Mouse (Mus musculus): ENCODE results near the gene Gm45785. TPM values are rescaled to one million over a fixed set of nuclear protein-coding genes. Genes with fewer than 3 reads are reported as not detected.

Gm45785 gene
- total RNA-seq (2023) = not detected in 4 replicates

GRCm38 (mm10) chr7:140855860-140856784 is at the start of gene Gm45785:
TSS of gene Gm45785 (minus strand) at chr7:140856331.

GRCm38 (mm10) chr7:140900220-140900619 is 44.1 kb upstream of the Gm45785 start, which contains the start of gene Cox8b:
TSS of gene Cox8b (minus strand) at chr7:140900446.

GRCm38 (mm10) chr7:140881696-140882468 is 25.8 kb upstream of the Gm45785 start, which contains the start of the genes Psmd13 and Sirt3:
TSS of gene Psmd13 (plus strand) at chr7:140881968.
TSS of gene Sirt3 (minus strand) at chr7:140882309.

GRCm38 (mm10) chr7:140857550-140858505 is 1.7 kb upstream of the Gm45785 start, which contains the start of gene Bet1l:
TSS of gene Bet1l (minus strand) at chr7:140857577.

GRCm38 (mm10) chr7:140856785-140857549 is 836 bp upstream of the Gm45785 start, which contains the start of gene Ric8a:
TSS of gene Ric8a (plus strand) at chr7:140856957.

GRCm38 (mm10) chr7:140847755-140848580 is 8.2 kb downstream of the Gm45785 start, which contains the start of gene Odf3:
TSS of gene Odf3 (plus strand) at chr7:140847805.

GRCm38 (mm10) chr7:140844905-140845665 is 11.0 kb downstream of the Gm45785 start, which contains the start of gene Scgb1c1:
TSS of gene Scgb1c1 (plus strand) at chr7:140845547.

GRCm38 (mm10) chr7:140834968-140835757 is 21.0 kb downstream of the Gm45785 start, which contains the start of gene Urah:
TSS of gene Urah (plus strand) at chr7:140835018.

GRCm38 (mm10) chr7:140821653-140822329 is 34.3 kb downstream of the Gm45785 start, which contains the start of gene Zfp941:
TSS of gene Zfp941 (minus strand) at chr7:140822178.

GRCm38 (mm10) chr7:140787406-140788052 is 68.6 kb downstream of the Gm45785 start, which contains the start of gene Syce1:
TSS of gene Syce1 (minus strand) at chr7:140787852.

Other genes with a start within 250 kb of the Gm45785 start
- not detected in 4 replicates for gene Olfr61, start 227.4 kb downstream of the Gm45785 start, total RNA-seq (2023)
- gene Olfr53, start 209.9 kb downstream of the Gm45785 start, total RNA-seq (2023) = not detected in 4 replicates
- gene Olfr539, start 196.4 kb downstream of the Gm45785 start, total RNA-seq (2023) = not detected in 4 replicates
- gene Olfr45, start 174.4 kb downstream of the Gm45785 start, total RNA-seq (2023) = not detected in 4 replicates
- not detected in 4 replicates for gene Olfr541, start 159.1 kb downstream of the Gm45785 start, total RNA-seq (2023)
- gene Cyp2e1, start 92.6 kb downstream of the Gm45785 start, total RNA-seq (2023) = not detected in 4 replicates
- not detected in 4 replicates for gene Syce1, start 68.5 kb downstream of the Gm45785 start, total RNA-seq (2023)
- not detected in 4 replicates for gene Zfp941, start 34.2 kb downstream of the Gm45785 start, total RNA-seq (2023)
- gene Urah, start 21.3 kb downstream of the Gm45785 start, total RNA-seq (2023) = not detected in 4 replicates
- gene Scgb1c1, start 10.8 kb downstream of the Gm45785 start, total RNA-seq (2023) = not detected in 4 replicates
- gene Odf3, start 8.5 kb downstream of the Gm45785 start, total RNA-seq (2023) = not detected in 4 replicates
- gene Ric8a, start 626 bp upstream of the Gm45785 start, total RNA-seq (2023) = 93.4 to 117 TPM (median 99.1 TPM) in 4 replicates
- gene Bet1l, start 1.2 kb upstream of the Gm45785 start, total RNA-seq (2023) = 18.9 to 23.9 TPM (median 22.0 TPM) in 4 replicates
- 76.1 to 84.1 TPM (median 77.2 TPM) in 4 replicates for gene Psmd13, start 25.6 kb upstream of the Gm45785 start, total RNA-seq (2023)
- 7.3 to 10.8 TPM (median 8.6 TPM) in 4 replicates for gene Sirt3, start 26.0 kb upstream of the Gm45785 start, total RNA-seq (2023)
- not detected in 4 replicates for gene Cox8b, start 44.1 kb upstream of the Gm45785 start, total RNA-seq (2023)
- not detected in 4 replicates for gene Nlrp6, start 64.6 kb upstream of the Gm45785 start, total RNA-seq (2023)
- 15.9 to 23.8 TPM (median 18.4 TPM) in 4 replicates for gene Pgghg, start 85.1 kb upstream of the Gm45785 start, total RNA-seq (2023)
- not detected in 4 replicates for gene Ifitm5, start 94.0 kb upstream of the Gm45785 start, total RNA-seq (2023)
- gene Gm45717, start 99.6 kb upstream of the Gm45785 start, total RNA-seq (2023) = not detected in 4 replicates
- 10.4 to 16.2 TPM (median 12.9 TPM) in 4 replicates for gene Ifitm2, start 99.7 kb upstream of the Gm45785 start, total RNA-seq (2023)
- 1.2 TPM in 1 of 4 replicates, not detected in the others for gene Ifitm1, start 110.9 kb upstream of the Gm45785 start, total RNA-seq (2023)
- gene Ifitm3, start 154.4 kb upstream of the Gm45785 start, total RNA-seq (2023) = 3.2 to 7.5 TPM (median 4.5 TPM) in 4 replicates
- gene Ifitm6, start 161.6 kb upstream of the Gm45785 start, total RNA-seq (2023) = 1.6 to 1.9 TPM in 2 of 4 replicates, not detected in the others
- gene Gm17387, start 172.8 kb upstream of the Gm45785 start, total RNA-seq (2023) = not detected in 4 replicates
- gene B4galnt4, start 204.8 kb upstream of the Gm45785 start, total RNA-seq (2023) = not detected in 4 replicates
- gene Pkp3, start 221.9 kb upstream of the Gm45785 start, total RNA-seq (2023) = 21.8 to 29.7 TPM (median 25.9 TPM) in 4 replicates
- gene Sigirr, start 244.2 kb upstream of the Gm45785 start, total RNA-seq (2023) = 32.1 to 49.7 TPM (median 39.6 TPM) in 4 replicates

Measured in B cell, adult 62 days (primary cell).